Mouse (Mus musculus) embryonic facial prominence, embryonic 11.5 days (tissue): ENCODE measurements at regions not wholly inside any gene's neighbourhood (a gene's known extent, or its start where the extent isn't known, plus 50 kb on each side); places are given as distances from the start of the nearest gene placed in this dataset.

Experiments used
- ATAC-seq: fragments of 200-750 bp; cut with Nextera tagmentation; replicated peaks from 2 replicates; pipeline ENCODE4 v1.8.0; 2017; ENCODE audit warnings: low read depth; ENCODE audit not compliant: insufficient number of reproducible peaks, low FRiP score, low TSS enrichment
- DNase-seq: peaks from one replicate; pipeline ENCODE4 v3.0.0-alpha.2; 2015; ENCODE audit warnings: low spot score
- H3K27ac ChIP-seq: fragments of 300-500 bp; sonication (generic); replicated peaks from 2 replicates; pipeline ENCODE4 v1.5.1; 2014; ENCODE audit warnings: mild to moderate bottlenecking, low read depth, low read length, control low read depth
- H3K27me3 ChIP-seq: fragments of 300-500 bp; sonication (generic); 2 replicates; pipeline ENCODE4 v1.6.1; 2014; ENCODE audit warnings: mild to moderate bottlenecking, low read length, moderate library complexity, mixed read lengths; ENCODE audit not compliant: control insufficient read depth, insufficient read depth
- H3K36me3 ChIP-seq: fragments of 300-500 bp; sonication (generic); replicated peaks from 2 replicates; pipeline ENCODE4 v1.6.1; 2014; ENCODE audit warnings: low read depth, mild to moderate bottlenecking, low read length, moderate library complexity, mixed read lengths; ENCODE audit not compliant: control insufficient read depth, insufficient read depth
- H3K4me1 ChIP-seq: fragments of 300-500 bp; sonication (generic); 2 replicates; pipeline ENCODE4 v1.6.1; 2014; ENCODE audit warnings: low read length, mixed read lengths; ENCODE audit not compliant: control insufficient read depth, insufficient read depth
- H3K4me2 ChIP-seq: fragments of 300-500 bp; sonication (generic); 2 replicates; pipeline ENCODE4 v1.6.1; 2014; ENCODE audit warnings: low read depth, mild to moderate bottlenecking, control low read depth, low read length, moderate library complexity
- H3K4me3 ChIP-seq: fragments of 300-500 bp; sonication (generic); 2 replicates; pipeline ENCODE4 v1.5.1; 2014; ENCODE audit warnings: low read depth, low read length, control low read depth
- H3K9ac ChIP-seq: fragments of 300-500 bp; sonication (generic); replicated peaks from 2 replicates; pipeline ENCODE4 v1.6.1; 2014; ENCODE audit warnings: mild to moderate bottlenecking, control low read depth, low read length
- H3K9me3 ChIP-seq: fragments of 300-500 bp; sonication (generic); replicated peaks from 2 replicates; pipeline ENCODE4 v1.6.1; 2016; ENCODE audit warnings: mild to moderate bottlenecking, low read length, inconsistent platforms, mixed read lengths; ENCODE audit not compliant: control insufficient read depth
- WGBS: fragments of 180-500 bp; shearing (Covaris S2); extraction: QIAGEN DNeasy Blood & Tissue Kit; methylation state at CpG from one replicate; pipeline ENCODE4 v1.1.7; 2014; 5-methylcytosine and 5-hydroxymethylcytosine counted together

- Histone ChIP-seq H3K9ac (no peak overlapping the region), H3K9me3 (no peaks in the 10 kb centered on the region), H3K27me3 (no peaks in the 10 kb centered on the region), H3K4me2 (no peak overlapping the region), H3K36me3 (no peaks in the 10 kb centered on the region), H3K4me3 (no peak overlapping the region), H3K27ac (no peak overlapping the region), H3K4me1 (no peaks in the 10 kb centered on the region)
- no peak for ATAC-seq
- WGBS: 69% methylated on average over 6 of the region's 6 CpGs
- no peak for DNase-seq
Observed at GRCm38 (mm10) chr1:12409738-12410523, 996.0 kb downstream of the A830018L16Rik start.

GRCm38 (mm10) chr1:12410524-12410886 lies 996.6 kb downstream of the A830018L16Rik start:
- Histone ChIP-seq H3K9me3 (no peaks in the 10 kb centered on the region), H3K36me3 (no peaks in the 10 kb centered on the region), H3K27me3 (no peaks in the 10 kb centered on the region), H3K4me1 (no peaks in the 10 kb centered on the region), H3K27ac (no peak overlapping the region), H3K4me3 (no peak overlapping the region), H3K9ac (no peak overlapping the region), H3K4me2 (no peak overlapping the region)
- ATAC-seq (no peak), DNase-seq (no peak)

GRCm38 (mm10) chr1:12424510-12424909 lies 1010.6 kb downstream of the A830018L16Rik start:
- Histone ChIP-seq H3K9ac (no peak overlapping the region), H3K4me2 (no peak overlapping the region), H3K4me1 (no peaks in the 10 kb centered on the region), H3K4me3 (no peak overlapping the region), H3K27me3 (no peaks in the 10 kb centered on the region), H3K9me3 (no peaks in the 10 kb centered on the region), H3K27ac (no peak overlapping the region), H3K36me3 (no peaks in the 10 kb centered on the region)
- ATAC-seq: no peak
- 63% methylated on average over 2 of the region's 2 CpGs for WGBS
- DNase-seq: no peak

GRCm38 (mm10) chr1:12437894-12438293 lies 1024.0 kb downstream of the A830018L16Rik start:
- Histone ChIP-seq H3K4me2 (no peak overlapping the region), H3K9ac (no peak overlapping the region), H3K27ac (no peak overlapping the region), H3K27me3 (no peaks in the 10 kb centered on the region), H3K36me3 (no peaks in the 10 kb centered on the region), H3K4me3 (no peak overlapping the region), H3K4me1 (no peaks in the 10 kb centered on the region), H3K9me3 (no peaks in the 10 kb centered on the region)
- ATAC-seq (no peak), DNase-seq (peak; percentile 8)
- 42% methylated on average over 2 of the region's 2 CpGs for WGBS

GRCm38 (mm10) chr1:12466255-12466654 lies 1052.3 kb downstream of the A830018L16Rik start:
- ATAC-seq (no peak), DNase-seq (no peak)
- Histone ChIP-seq H3K4me2 (no peak overlapping the region), H3K9ac (no peak overlapping the region), H3K36me3 (no peaks in the 10 kb centered on the region), H3K27ac (no peak overlapping the region), H3K4me1 (no peaks in the 10 kb centered on the region), H3K27me3 (no peaks in the 10 kb centered on the region), H3K9me3 (no peaks in the 10 kb centered on the region), H3K4me3 (no peak overlapping the region)
- 90% methylated on average over 2 of the region's 2 CpGs for WGBS

- no peak for ATAC-seq
- peak; percentile 29 for DNase-seq
- Histone ChIP-seq H3K4me2 (no peak overlapping the region), H3K27me3 (no peaks in the 10 kb centered on the region), H3K9ac (no peak overlapping the region), H3K36me3 (no peaks in the 10 kb centered on the region), H3K9me3 (no peaks in the 10 kb centered on the region), H3K27ac (no peak overlapping the region), H3K4me3 (no peak overlapping the region), H3K4me1 (no peaks in the 10 kb centered on the region)
- WGBS: 46% methylated on average over 5 of the region's 5 CpGs
Observed at GRCm38 (mm10) chr1:12478983-12479763, 1065.3 kb downstream of the A830018L16Rik start.

GRCm38 (mm10) chr1:12500442-12500841 lies 1086.5 kb downstream of the A830018L16Rik start:
- DNase-seq (no peak), ATAC-seq (no peak)
- Histone ChIP-seq H3K36me3 (no peaks in the 10 kb centered on the region), H3K27ac (no peak overlapping the region), H3K4me1 (no peaks in the 10 kb centered on the region), H3K4me3 (no peak overlapping the region), H3K4me2 (no peak overlapping the region), H3K9me3 (no peaks in the 10 kb centered on the region), H3K27me3 (no peaks in the 10 kb centered on the region), H3K9ac (no peak overlapping the region)
- 61% methylated on average over 3 of the region's 3 CpGs for WGBS

GRCm38 (mm10) chr1:12507997-12508396 lies 1094.1 kb downstream of the A830018L16Rik start:
- no peaks in the 10 kb centered on the region for H3K36me3 ChIP-seq
- no peak overlapping the region for H3K27ac ChIP-seq
- no peak overlapping the region for H3K9ac ChIP-seq
- DNase-seq (no peak), ATAC-seq (no peak)
- WGBS: 56% methylated on average over 3 of the region's 3 CpGs
- no peaks in the 10 kb centered on the region for H3K27me3 ChIP-seq
- H3K9me3 ChIP-seq: no peaks in the 10 kb centered on the region
- no peak overlapping the region for H3K4me3 ChIP-seq
- no peak overlapping the region for H3K4me2 ChIP-seq
- H3K4me1 ChIP-seq: no peaks in the 10 kb centered on the region
